Mouse (Mus musculus): ENCODE measurements around the gene Eno2.
"Not testable (repeated sequence)": the region's sequence is repeated elsewhere in the genome, so short reads cannot be mapped to it uniquely, and the experiment has no call there.

The Eno2 gene

GRCm38 (mm10) chr6:124805341-124806321 lies 36.2 kb upstream of the Eno2 start:
- DNase-seq: peak; percentile 96

- no peak for DNase-seq
Observed at GRCm38 (mm10) chr6:124804341-124804740, 34.9 kb upstream of the Eno2 start.

- not testable (repeated sequence) for DNase-seq
Observed at GRCm38 (mm10) chr6:124803691-124804090, 34.2 kb upstream of the Eno2 start.

DNA sequence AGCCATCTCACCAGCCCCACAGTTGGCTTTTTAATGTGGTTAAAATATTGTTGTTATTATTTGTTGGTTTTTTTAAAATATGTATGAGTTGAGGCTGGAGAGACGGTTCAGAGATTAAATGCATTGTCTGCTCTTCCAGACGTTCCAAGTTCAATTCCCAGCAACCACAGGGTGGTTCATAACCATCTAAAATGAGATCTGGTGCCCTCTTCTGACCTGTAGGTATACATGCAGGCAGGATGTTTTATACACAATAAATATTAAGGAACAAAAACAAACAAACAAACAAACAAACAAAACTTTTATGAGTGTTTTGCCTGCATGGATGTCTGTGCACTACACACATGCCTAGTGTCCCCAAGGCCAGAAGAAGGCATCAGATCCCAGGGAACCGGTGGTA lies 33.6 kb upstream of the Eno2 start:
- DNase-seq: no peak

DNA sequence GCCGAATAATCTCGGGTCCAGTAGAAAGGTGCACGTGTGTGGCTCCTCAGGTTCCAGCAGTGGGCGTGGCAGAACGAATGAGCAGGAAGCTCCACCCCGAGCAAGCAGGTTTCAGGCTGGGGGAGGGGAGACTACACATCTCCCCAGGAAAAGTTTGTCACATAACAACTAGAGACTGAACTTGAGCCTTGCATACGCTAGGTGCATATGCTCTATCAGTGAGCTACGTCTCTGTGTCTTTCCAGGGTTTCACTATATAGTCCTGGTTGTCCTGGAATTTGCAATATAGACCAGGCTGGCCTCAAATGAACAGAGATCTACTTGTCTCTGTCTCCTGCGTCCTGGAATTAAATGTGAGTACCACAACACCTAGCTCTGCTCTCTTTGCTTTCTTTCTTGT lies 32.9 kb upstream of the Eno2 start:
- peak; percentile 24 for DNase-seq

DNA sequence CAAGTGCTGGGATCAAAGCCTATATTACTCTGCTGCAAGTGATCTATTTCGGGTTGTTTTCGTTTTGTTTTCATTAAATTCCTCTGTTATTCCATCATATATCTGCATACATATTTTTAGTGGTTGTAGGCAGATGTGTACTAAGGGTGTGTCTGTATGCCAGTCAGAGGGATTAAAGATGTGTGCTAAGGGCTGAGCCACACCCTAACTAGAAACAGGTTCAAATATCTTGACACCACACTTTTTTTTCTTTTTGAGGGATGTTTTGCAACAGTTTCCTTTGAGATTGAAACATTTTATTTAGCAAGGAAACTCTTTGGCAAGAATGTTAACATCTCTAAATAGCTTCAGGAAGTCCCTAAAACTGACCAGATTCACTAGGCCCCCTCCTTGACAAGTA lies 26.7 kb upstream of the Eno2 start:
- no peak for DNase-seq

DNA sequence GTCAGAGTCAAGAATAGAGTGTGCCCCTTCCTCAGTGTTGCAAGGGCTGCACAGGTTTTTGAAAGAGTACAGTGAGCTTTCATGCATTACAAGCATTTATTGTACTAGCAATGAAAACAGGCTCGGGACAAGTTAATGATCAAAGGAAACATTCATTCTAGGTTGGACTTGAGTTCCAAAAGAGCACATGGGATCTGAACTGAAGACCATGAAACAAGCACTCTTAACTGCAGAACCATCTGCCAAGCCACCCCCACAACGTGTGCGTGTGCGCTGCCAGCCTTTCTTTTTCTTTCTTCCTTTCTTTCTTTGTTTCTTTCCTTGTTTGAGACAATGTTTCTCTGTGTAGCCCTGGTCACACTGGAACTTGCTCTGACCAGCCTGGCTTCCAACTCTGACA lies 26.3 kb upstream of the Eno2 start:
- peak; percentile 45 for DNase-seq

DNA sequence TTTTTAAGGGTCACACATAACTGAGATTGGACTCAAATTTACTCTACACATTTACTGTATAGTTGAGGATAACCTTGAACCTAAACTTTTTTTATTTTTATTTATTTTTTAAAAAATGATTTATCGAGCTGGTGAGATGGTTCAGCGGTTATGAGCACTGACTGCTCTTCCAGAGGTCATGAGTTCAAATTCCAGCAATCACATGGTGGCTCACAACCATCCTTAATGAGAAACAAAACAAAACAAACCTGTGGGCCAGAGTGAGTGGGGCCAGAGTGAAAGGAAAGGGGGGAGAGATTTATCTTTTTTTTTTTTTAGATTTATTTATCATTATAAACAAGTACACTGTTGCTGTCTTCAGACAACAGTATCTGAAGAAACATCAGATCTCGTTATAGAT lies 22.4 kb upstream of the Eno2 start:
- no peak for DNase-seq

DNA sequence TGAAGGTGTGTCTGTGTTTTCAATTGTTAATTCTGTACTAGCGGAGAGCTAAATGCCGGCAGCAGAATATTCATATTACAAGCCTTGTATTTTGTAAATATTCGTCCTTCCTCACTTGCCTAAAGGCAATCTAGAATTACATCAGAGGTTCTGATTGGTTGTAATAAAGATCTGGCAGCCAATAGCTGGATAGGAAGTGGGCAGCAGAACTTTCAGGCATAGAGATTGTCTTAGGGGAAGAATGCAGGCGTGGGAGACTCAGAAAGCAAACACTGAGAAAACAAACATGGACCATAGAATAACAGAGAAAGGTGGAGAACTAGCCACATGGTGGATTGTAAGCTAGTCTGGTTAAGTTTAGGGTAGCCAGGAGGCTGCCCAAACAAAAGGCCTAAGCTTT lies 20.6 kb upstream of the Eno2 start:
- no peak for DNase-seq

- no peak for DNase-seq
Observed at GRCm38 (mm10) chr6:124789519-124789918, 20.0 kb upstream of the Eno2 start.

- DNase-seq: no peak
Observed at GRCm38 (mm10) chr6:124787722-124788121, 18.2 kb upstream of the Eno2 start.

GRCm38 (mm10) chr6:124786756-124787420 lies 17.4 kb upstream of the Eno2 start:
- peak; percentile 40 for DNase-seq

DNA sequence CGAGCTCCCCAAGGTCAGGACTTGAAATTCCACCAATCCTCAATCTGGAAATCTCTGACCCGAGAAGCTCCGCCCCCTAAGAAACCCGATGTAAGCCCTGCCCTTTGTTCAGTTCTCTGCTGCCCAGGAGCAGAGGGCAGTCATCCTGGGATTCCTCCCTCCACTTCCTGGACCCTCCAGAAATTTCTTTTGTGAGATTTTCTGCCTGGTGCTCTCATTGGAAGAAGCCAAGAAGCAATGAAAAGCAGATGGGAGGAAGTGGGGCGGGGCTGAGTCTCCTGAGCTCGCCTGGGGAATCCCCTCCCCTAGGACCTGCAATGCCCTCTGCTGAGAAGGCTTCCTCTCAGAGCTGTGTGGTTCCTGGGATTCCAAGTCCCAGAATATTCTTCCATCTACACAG lies 13.0 kb upstream of the Eno2 start:
- DNase-seq: no peak

DNA sequence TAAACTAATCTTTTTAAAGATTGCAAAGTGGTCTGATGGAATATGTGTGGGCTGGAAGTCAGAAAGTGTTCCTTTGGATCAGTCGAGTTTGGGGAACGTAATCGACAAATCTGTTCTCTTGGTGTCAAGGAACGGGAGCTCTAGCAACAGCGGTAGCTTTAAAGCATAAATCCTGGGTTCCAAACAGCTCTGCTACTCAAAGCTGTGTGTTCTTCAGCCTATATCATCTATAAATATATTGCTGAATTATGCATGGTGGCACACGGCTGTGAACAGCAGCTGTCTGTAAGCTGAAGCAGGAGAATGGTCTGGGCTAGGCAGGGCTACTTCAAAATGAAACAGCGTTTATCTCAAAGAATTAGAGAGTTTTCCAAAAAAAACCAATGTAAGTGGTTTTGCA lies 11.4 kb upstream of the Eno2 start:
- no peak for DNase-seq

DNA sequence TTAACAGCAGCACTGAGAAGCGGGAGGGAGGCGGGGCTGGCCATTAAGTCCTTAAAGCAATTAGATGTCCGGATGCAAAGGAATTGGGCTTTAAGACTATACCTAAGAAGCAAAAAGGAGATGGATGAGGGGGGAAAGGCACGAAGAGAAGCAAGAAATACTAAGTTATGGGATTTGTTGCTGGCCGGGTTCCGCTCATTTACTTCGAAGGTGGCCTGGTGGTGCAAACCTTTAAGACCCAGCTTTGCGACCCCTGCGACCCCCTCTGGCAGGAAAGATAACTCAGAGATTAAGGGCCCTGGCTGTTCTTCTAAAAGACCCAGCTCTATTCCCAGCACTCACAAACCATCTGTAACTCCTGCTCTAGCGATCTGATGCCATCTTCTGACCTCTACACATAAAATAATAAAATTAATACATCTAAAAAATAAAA lies 10.5 kb upstream of the Eno2 start:
- DNase-seq: no peak

- DNase-seq: peak; percentile 61
Observed at GRCm38 (mm10) chr6:124779222-124779983, 9.9 kb upstream of the Eno2 start, which contains the start of gene Lrrc23. TSS of gene Lrrc23 (minus strand) at chr6:124779727.

GRCm38 (mm10) chr6:124770511-124770910 lies 1.0 kb upstream of the Eno2 start:
- no peak for DNase-seq

DNA sequence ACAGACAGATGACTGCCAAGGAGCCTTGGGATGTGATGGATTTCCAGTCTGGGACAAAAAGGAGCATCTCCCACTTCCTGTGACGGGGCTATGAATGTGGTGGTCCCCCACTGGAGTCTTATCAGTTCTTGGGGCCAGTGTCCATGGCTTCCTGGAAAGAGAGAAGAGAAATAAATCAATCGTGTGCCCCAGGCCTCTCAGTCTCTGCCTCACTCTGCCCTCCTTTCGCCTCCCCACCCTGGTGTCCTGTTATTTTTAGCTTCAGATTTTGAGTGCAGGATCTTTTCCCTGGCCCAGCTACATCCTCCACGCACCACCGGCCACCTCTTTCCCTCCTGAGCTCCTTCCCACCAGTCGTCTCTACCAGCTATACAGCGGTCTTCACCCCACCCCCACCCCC lies 540 bp upstream of the Eno2 start:
- DNase-seq: no peak

GRCm38 (mm10) chr6:124768704-124769044 lies 799 bp downstream of the Eno2 start:
- no peak for DNase-seq

GRCm38 (mm10) chr6:124767920-124768703 lies 1.4 kb downstream of the Eno2 start:
- no peak for DNase-seq

DNA sequence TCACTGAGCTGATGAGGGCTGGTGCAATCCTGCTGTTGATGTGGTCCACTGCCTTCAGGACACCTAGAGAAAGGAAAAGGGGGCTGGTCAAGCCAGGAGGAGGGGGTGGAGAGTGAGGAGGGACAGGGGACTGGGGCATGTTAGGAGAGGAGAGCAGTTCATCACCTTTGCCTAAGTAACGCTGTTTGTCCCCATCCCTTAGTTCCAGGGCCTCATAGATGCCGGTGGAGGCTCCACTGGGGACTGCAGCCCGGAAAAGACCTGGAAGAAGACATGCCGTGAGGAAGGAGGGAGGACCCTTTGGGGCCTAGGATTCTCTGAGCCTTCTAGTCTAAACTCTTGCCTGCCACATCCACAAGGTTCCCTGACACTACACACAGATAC lies 1.9 kb downstream of the Eno2 start:
- no peak for DNase-seq

DNA sequence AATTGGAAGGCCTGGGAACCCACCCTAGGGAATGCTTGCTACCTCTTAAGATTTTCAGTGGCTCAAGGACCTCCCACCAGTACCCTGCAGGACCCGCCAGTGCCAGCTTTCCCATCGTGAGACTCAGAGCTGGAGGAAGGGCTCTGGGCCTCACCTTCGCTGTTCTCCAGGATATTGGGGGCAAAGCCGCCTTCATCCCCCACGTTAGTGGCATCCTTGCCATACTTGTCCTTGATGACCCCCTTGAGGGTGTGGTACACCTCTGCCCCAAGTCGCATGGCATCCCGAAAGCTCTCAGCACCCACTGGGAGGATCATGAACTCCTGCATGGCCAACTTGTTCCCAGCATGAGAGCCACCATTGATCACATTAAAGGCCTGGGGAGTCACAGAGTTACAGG lies 3.5 kb downstream of the Eno2 start:
- DNase-seq: no peak

DNA sequence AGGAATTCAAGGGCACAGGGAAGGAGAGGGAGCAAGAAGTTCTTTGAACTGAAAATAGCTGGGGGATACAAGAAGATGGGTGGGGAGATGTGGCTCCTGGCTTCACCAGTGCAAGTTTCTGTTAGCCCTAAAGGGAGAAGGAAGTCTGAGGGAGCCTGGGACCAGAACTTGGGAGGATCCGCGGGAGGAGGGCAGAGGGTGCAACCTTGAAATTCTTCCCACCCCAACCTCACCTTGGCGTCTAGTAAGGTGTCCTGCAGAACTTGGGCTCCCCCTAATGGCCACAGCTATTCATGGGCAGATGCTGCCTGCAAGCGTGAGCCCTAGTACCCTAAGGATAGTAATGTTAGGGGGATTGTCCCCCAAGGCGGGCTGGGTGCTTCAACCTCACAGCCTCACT lies 10.2 kb downstream of the Eno2 start:
- DNase-seq: peak; percentile 88

Data from kidney, adult 18-20 months (tissue).